In the genomic region with DNA sequence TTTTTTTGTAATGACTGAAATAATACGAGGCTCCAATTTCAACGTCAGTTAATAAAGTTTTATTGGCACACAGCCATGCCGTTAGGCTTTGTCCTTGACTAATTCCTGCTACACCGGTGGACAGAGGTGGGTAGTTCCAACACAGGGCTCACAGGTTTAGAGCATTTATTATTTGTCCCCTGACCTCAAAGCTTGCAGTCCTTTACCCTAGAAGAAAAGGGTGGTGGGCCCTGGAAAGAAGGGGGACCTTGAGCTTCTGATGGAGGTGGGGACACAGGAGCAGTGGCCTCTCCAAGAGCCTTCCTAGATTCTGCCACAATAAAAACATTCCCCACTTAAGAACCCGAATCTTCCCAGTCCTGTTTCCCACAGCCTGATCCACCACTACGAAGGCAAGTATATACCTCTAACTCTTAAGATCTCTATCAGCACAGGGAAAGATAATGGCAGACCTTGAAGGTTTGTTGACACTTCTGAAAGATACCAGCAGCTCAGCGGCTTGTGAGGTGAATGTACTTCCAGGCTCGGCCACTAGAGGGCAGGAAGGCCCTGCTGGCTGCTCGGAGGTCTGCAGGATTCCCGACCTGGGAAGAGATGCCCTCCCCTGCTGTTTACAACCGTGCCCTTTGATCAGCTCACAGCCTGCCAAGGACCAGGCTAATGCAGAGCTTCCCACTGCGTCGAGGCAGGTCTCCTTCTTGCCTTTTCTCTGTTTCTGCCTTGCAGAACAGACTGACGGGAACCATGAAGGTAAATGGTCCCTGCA, we compare ENCODE assay signal across 8 mouse cellular contexts. TPM values are rescaled to one million over a fixed set of nuclear protein-coding genes. Genes with fewer than 3 reads are reported as not detected.
DNase-seq lines count a peak whose midpoint lies in the region; ATAC-seq and TF ChIP-seq lines count a peak whose summit lies in the region.

No protein-coding gene starts in this region.

- H3K27ac ChIP-seq in embryonic facial prominence, embryonic 10.5 days (replicated peaks): no peak overlapping the region
- H3K27ac ChIP-seq in limb, embryonic 14.5 days (replicated peaks; ENCODE audit: low read depth, low read length): no peak overlapping the region

- peak; percentile 56; the same call in 1 of the 2 replicates for ATAC-seq in limb, embryonic 14.5 days (ENCODE audit: low FRiP score, low read depth)

- H3K36me3 ChIP-seq in embryonic facial prominence, embryonic 10.5 days (replicated peaks): no peaks in the 10 kb centered on the region
- no peaks in the 10 kb centered on the region for H3K36me3 ChIP-seq in limb, embryonic 14.5 days (ENCODE audit: control insufficient read depth, insufficient read depth, low read length)
- H3K36me3 ChIP-seq in splenic B cell, adult 2 months (ENCODE audit: control insufficient read depth, insufficient read depth, low read length, poor library complexity, severe bottlenecking): no peaks in the 10 kb centered on the region

- H3K9me3 ChIP-seq in embryonic facial prominence, embryonic 10.5 days: no peaks in the 10 kb centered on the region
- no peaks in the 10 kb centered on the region for H3K9me3 ChIP-seq in limb, embryonic 14.5 days (ENCODE audit: control insufficient read depth, low read length)

- WGBS in embryonic facial prominence, embryonic 10.5 days: 24% methylated on average over 14 of the region's 14 CpGs
- 13% methylated on average over 14 of the region's 14 CpGs for WGBS in limb, embryonic 14.5 days

- H3K4me1 ChIP-seq in embryonic facial prominence, embryonic 10.5 days: peaks cover 56% of the 10 kb centered on the region
- H3K4me1 ChIP-seq in limb, embryonic 14.5 days (ENCODE audit: control insufficient read depth, insufficient read depth, low read length): peaks cover 6% of the 10 kb centered on the region; the same call in 1 of the 2 replicates

- H3K27me3 ChIP-seq in embryonic facial prominence, embryonic 10.5 days (replicated peaks; ENCODE audit: low read depth, poor library complexity, severe bottlenecking): peaks cover 53% of the 10 kb centered on the region
- H3K27me3 ChIP-seq in limb, embryonic 14.5 days (ENCODE audit: control insufficient read depth, insufficient read depth, low read length): no peaks in the 10 kb centered on the region
- H3K27me3 ChIP-seq in splenic B cell, adult 2 months (ENCODE audit: control insufficient read depth, insufficient read depth, low read length, poor library complexity, severe bottlenecking): no peaks in the 10 kb centered on the region

- peak overlapping the region; percentile 38 for H3K4me2 ChIP-seq in limb, embryonic 14.5 days (replicated peaks; ENCODE audit: low read depth, low read length, severe bottlenecking)

- H3K4me3 ChIP-seq in embryonic facial prominence, embryonic 10.5 days: peak overlapping the region; percentile 27; the same call in 1 of the 2 replicates
- no peak overlapping the region for H3K4me3 ChIP-seq in limb, embryonic 14.5 days (replicated peaks; ENCODE audit: low read length)

- TF ChIP-seq POLR2A in limb, embryonic 14.5 days (IDR thresholded peaks at IDR 0.05; ENCODE audit: borderline replicate concordance, extremely low read depth, insufficient read depth, insufficient read length): no peak

- H3K9ac ChIP-seq in limb, embryonic 14.5 days (ENCODE audit: low read depth, low read length, severe bottlenecking): no peak overlapping the region

- DNase-seq in 3134 (ENCODE audit: extremely low read depth, insufficient read length, low spot score): peak; percentile 47
- DNase-seq in adrenal gland, postnatal 14 days: peak; percentile 92
- peak; percentile 89 for DNase-seq in embryonic facial prominence, embryonic 10.5 days (ENCODE audit: low spot score)
- peak; percentile 76 for DNase-seq in heart, adult 8-10 months (ENCODE audit: low spot score)
- DNase-seq in kidney, adult 9 months: peak; percentile 93
- peak; percentile 80 for DNase-seq in limb, embryonic 14.5 days (ENCODE audit: low spot score)
- peak; percentile 57 to 70 for DNase-seq in natural killer cell, adult 2 months (ENCODE audit: low spot score in 2 of 2)
- peak; percentile 80 for DNase-seq in splenic B cell, adult 2 months (ENCODE audit: low read depth, low spot score)

RNA-seq across cellular contexts. Expression of a gene that starts 17.7 kb away (rescaled TPM):
- 16.7 and 17.9 TPM in 2 replicates for total RNA-seq in adrenal gland, postnatal 14 days (2021)
- 2.3 and 3.2 TPM in 2 replicates for polyA plus RNA-seq in embryonic facial prominence, embryonic 10.5 days (2016; fragmentation: Nextera tagmentation; extraction: Ambion mirVana)
- total RNA-seq in heart, adult 8-10 months (2022): 10 to 100 TPM; 16.9 to 21.5 (median 18.3) TPM
- polyA plus RNA-seq in limb, embryonic 14.5 days (2012; rRNA removed): 8.5 and 9.2 TPM in 2 replicates
- polyA plus RNA-seq in limb, embryonic 14.5 days (2014; fragmentation: Nextera tagmentation; extraction: Ambion mirVana): 2.5 and 3.7 TPM in 2 replicates

RNA-seq across cellular contexts. Expression of a gene that starts 34.0 kb away (rescaled TPM):
- total RNA-seq in adrenal gland, postnatal 14 days (2021): not detected in 2 replicates
- 1.9 and 2.0 TPM in 2 replicates for polyA plus RNA-seq in embryonic facial prominence, embryonic 10.5 days (2016; fragmentation: Nextera tagmentation; extraction: Ambion mirVana)
- not detected for total RNA-seq in heart, adult 8-10 months (2022)
- polyA plus RNA-seq in limb, embryonic 14.5 days (2012; rRNA removed): 0.94 and 1.3 TPM in 2 replicates
- polyA plus RNA-seq in limb, embryonic 14.5 days (2014; fragmentation: Nextera tagmentation; extraction: Ambion mirVana): 0.72 and 0.91 TPM in 2 replicates

RNA-seq across cellular contexts. Expression of a gene that starts 34.1 kb away (rescaled TPM):
- 0.11 and 0.15 TPM in 2 replicates for total RNA-seq in adrenal gland, postnatal 14 days (2021)
- 1.00 and 1.4 TPM in 2 replicates for polyA plus RNA-seq in embryonic facial prominence, embryonic 10.5 days (2016; fragmentation: Nextera tagmentation; extraction: Ambion mirVana)
- under 1 TPM in 1 of 4 experiments, not detected in 3; 0.09 TPM for total RNA-seq in heart, adult 8-10 months (2022)
- polyA plus RNA-seq in limb, embryonic 14.5 days (2012; rRNA removed): 0.80 and 0.81 TPM in 2 replicates
- polyA plus RNA-seq in limb, embryonic 14.5 days (2014; fragmentation: Nextera tagmentation; extraction: Ambion mirVana): 0.14 and 0.17 TPM in 2 replicates
